Mouse (Mus musculus) layer of hippocampus, adult 18-20 months (tissue): Measurements from ENCODE around the gene Dab1. TPM values are rescaled to one million over a fixed set of nuclear protein-coding genes. Genes with fewer than 3 reads are reported as not detected.

Experiments
- DNase-seq, 2 experiments: peaks; one replicate each; pipeline ENCODE4 v3.0.0; 2022; ENCODE audit warnings: low spot score in 2 of 2
- total RNA-seq, 2 experiments: library from RNA; stranded (reverse); gene quantifications; 2 replicates each; pipeline ENCODE4 v1.2.3; 2021

Gene Dab1
- total RNA-seq, 2 experiments from 2014 or later = 146 to 158 TPM

- DNase-seq = peak in 1 of 2 experiments; percentile 51
Observed at GRCm38 (mm10) chr4:104705664-104706645, 1086.8 kb downstream of the Dab1 start.

DNA sequence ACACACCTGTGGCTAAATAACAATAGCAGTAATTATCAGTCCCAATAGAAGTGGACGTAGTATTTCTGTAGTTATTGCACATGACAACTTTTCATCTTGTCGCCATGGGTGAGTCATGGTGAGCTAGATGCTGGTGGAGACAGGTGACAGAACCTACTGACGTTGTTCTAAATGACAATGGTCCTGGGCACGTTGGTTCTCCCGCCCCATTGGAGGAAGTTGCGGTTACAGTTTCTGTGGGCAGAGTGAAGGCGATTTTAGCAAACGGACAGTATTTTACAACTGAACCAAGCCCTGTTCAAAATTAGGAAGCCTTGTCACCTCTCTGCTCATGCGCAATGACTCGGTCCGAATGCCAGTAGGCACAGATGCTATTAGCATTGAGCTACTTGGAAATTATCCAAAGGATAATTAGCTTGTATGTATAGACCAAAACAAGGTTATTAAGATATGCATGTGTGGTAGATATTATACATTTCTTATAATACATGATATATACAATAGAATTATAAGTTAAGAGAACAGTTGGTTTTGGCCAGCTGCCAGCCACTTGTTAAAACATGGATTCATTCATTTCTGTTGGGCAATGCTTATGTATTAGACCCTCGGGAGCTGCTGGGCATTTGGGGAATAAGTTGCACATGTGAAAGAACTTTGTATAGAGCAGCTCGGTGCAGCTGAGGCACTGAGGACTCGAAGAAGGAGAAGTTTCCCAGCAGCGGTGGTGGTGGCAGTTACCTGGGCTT is 1093.4 kb downstream of the Dab1 start:
- no peak for DNase-seq

DNA sequence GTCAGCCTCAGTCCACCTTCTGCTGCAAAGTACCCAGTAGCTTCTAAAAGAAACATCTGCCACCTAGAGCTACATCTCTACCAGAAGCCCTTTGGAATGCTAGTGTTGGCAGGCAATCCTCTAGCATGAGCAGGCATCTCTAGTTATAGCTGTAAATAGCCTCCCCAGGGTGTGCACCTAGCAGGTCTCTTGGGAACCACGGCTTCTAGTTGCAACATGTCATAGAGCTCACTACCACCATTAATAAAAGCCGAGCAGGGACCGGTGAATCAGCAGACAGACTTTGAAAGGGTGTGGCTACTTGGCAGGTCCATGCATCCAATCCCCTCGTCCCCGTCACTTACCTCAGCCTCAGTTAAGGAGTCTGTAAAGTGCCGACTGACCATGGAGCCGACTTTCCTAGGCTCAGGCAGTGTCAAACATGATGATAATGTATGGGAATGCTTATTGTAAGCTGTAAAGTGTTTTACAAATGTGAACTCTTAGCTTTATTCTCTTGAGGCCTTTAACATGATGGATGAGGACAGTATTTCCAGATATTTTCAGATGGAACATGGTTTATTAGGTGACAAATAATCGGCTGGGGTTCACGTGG is 1095.9 kb downstream of the Dab1 start:
- no peak for DNase-seq

DNA sequence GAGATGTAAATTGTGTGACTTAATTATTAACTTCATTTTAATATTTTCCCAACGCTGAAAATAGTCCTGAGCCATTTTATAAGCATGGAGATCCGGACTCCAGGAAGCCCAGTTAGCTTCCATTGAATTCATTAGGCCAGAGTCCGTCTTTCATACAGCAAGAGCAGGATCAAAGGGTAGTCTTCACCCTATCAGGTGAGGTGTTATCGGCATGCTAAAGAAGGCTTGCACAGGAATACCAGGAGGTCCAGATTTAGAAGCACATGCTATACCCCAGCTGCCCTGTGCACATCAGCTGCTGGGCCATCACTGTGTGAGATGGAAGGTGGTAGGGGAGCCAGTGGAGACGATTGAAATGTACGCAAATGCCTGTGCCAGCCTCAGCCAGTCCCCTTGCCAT is 1096.7 kb downstream of the Dab1 start:
- no peak for DNase-seq

- no peak for DNase-seq
Observed at GRCm38 (mm10) chr4:104716506-104716905, 1097.3 kb downstream of the Dab1 start.

- DNase-seq = peak; percentile 64 to 86
Observed at GRCm38 (mm10) chr4:104718973-104719795, 1100.0 kb downstream of the Dab1 start.

- DNase-seq = peak; percentile 45 to 75
Observed at GRCm38 (mm10) chr4:104723527-104724045, 1104.4 kb downstream of the Dab1 start.

DNA sequence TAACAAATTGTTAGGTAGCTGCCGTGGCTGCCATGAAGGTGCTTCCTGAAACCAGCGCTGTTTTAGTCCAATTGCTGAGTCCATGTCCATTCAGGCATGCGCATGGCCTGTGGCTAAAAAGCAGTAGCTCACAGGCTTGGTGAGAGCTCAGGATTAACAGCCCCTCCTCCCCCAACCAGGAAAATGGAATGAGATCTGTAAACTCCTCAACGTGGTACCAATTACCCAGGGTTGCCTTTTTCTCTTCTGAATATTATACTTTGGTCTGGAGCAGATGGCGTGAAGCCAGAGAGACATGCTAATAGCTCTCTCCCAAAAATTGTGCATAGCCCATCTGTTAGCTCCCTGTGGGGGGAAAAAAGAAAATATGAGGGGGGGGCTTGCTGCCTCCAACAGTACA is 1105.1 kb downstream of the Dab1 start:
- no peak for DNase-seq

DNA sequence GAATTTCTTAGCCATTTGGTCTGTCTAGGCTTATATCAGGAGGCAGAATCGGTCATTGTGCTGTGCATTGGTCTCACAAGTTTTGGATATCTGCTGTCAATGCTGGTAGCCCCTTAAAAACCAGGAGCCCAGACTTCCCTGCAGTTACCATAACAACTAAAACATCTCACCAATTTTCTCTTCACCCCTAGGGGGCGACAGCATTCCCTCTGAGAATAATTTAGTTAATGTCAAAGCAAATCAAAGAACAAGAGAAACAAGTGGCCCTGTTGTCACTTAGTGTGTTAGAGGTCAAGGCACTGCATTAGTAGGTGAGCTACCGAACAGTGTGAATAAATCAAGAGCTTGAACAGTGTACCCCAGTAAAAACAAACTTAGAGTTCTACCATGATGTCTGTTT is 1106.5 kb downstream of the Dab1 start:
- DNase-seq = peak in 1 of 2 experiments; percentile 57

GRCm38 (mm10) chr4:104729185-104729584 is 1110.0 kb downstream of the Dab1 start:
- DNase-seq = no peak

DNA sequence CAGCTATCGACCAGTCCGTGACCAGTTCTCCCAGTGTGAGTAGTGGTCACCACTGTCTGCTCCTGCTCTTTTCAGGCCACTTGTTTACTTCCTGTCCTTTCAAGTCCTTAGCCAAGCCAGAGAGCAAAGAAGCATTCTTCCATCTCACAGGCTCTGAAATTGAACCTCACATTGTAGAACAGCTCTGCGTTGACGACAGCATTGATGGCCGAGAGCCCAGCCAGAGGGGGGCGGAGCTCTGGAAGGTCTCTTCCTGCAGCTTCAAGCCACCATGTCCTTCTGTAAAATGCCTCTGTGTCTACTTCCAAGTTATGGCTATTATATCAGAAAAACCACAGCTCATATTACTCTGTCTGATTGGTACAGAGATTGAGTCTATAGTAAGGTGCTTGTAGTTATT is 1127.3 kb downstream of the Dab1 start:
- peak in 1 of 2 experiments; percentile 46 for DNase-seq

DNA sequence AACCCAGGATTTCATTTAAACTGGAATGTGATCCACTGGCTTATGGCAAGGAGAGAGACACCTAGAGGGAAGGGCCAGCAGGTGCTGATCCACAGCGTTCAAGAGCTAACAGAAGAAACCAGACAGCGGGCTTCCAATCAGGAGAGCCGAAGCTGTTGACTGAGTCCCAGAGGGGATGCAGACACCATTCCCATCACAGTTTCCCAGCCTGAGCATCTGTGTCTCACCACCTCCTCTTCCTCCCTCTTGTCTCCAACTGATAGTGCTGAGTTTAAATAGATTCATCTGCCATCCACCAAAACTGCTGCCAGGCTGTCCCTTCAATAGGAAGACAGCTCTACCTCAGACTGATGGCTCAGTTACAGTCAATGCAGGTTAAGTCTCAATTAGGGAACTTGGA is 1134.9 kb downstream of the Dab1 start:
- peak; percentile 29 to 51 for DNase-seq

GRCm38 (mm10) chr4:104760878-104761624 is 1141.9 kb downstream of the Dab1 start:
- DNase-seq = no peak

- no peak for DNase-seq
Observed at GRCm38 (mm10) chr4:104766065-104766464, 1146.9 kb downstream of the Dab1 start, which contains the start of gene C8b. TSS of gene C8b (plus strand) at chr4:104766317.

DNA sequence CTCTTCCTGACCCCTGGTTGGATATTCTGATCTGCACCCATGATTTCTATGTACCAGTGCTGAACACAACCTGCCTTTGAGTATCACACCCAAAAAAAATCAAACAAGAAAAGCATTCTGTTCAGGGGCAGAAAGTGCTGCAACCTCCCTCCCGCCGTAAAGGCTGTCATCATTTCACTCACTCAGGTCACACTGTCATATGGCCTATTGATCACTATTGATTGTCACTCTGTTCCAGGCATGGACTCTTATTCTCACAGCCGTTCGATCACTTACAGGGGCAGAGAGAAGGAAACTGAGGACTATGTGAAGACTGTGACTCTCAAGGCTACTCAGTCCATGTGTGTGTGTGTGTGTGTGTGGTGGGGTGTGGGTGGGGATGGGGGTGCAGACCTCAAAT is 1149.0 kb downstream of the Dab1 start:
- DNase-seq = no peak

DNA sequence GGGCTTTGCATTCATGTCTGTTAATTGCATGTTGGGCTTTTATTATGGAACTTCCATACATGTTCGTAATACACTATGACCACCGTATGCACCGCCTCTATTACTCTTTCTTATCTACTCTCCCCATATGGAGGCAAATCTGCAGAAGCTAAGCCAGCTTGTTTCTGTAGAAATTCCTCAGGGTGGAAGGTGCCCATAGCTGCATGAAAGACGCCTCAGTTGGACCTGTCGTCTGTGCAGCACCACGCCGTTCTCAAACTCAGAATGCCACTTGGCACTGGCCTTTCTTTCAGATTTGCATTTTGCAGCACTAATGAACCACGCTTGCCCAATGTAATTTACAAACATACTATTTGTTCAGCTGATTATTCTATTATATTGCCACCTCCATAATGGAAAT is 1150.4 kb downstream of the Dab1 start:
- no peak for DNase-seq

GRCm38 (mm10) chr4:104770331-104770730 is 1151.2 kb downstream of the Dab1 start:
- DNase-seq = no peak

- no peak for DNase-seq
Observed at GRCm38 (mm10) chr4:104775601-104776000, 1156.4 kb downstream of the Dab1 start.

DNA sequence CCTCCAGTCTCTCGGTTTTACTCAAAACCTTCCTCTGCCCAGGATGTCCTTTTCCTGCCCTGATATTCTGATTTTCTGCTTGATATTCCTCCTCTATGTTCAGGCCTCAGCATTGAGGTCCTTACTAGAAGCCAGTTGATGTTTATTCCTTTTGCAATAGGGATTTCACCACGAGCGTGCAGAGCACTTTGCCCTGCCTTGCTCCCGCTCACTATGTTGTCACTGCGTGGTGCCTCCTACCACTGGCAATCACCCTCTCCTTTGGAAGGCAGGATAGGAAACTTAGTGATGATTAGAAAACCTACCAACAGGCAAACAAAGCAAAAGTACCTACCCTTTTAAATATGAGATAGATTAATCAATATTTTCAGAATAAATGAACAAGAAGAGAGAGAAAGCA is 1160.3 kb downstream of the Dab1 start:
- DNase-seq = no peak

DNA sequence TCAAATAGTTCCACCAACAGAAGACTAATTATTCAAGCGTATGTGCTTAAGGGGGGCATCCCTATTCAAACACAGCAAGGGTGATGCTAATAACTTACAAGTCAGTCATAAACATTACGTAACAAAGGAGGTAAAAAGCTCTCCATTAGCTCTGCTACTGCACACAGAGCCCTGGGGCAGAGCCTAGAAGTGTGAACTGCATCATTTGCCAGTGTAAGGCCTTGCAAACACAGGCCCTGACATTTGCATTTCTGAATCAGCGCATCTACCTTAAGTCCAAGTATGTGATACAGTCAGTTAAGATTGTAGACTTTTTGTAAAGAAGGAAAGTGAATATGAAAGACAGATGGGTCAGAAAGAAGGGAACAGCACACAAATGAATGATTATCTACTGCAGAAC is 1162.3 kb downstream of the Dab1 start:
- DNase-seq = no peak
